Mouse (Mus musculus) cortical plate, adult 2 months (tissue): Measurements from ENCODE around the gene Crybb1.

Source experiments
- CTCF ChIP-seq: fragments of 200-500 bp; IDR thresholded peaks from 2 replicates; pipeline ENCODE4 v1.5.1; 2011; ENCODE audit warnings: mild to moderate bottlenecking, control low read depth, low read length; ENCODE audit not compliant: insufficient read depth; ENCODE audit errors: extremely low read depth
- POLR2A ChIP-seq: fragments of 200-500 bp; IDR thresholded peaks from 2 replicates; pipeline ENCODE4 v1.6.1; 2011; ENCODE audit warnings: mild to moderate bottlenecking, low read length, control low read depth; ENCODE audit not compliant: insufficient read depth; ENCODE audit errors: extremely low read depth

- TF ChIP-seq CTCF, result no peak
- no peak for TF ChIP-seq POLR2A
These were observed 46.7 kb downstream of the Crybb1 start for GRCm38 (mm10) chr5:112302310-112302709.
